Mouse (Mus musculus): ENCODE results near the gene Trpm3.
"Not testable (repeated sequence)": the region's sequence is repeated elsewhere in the genome, so short reads cannot be mapped to it uniquely, and the experiment has no call there.

- not testable (repeated sequence) for TF ChIP-seq TAL1 (conservative IDR thresholded peaks at IDR 0.05; ENCODE audit: low read depth, low read length); CTCF (IDR thresholded peaks at IDR 0.05; ENCODE audit: low read depth, low read length); GATA1 (IDR thresholded peaks at IDR 0.05; ENCODE audit: borderline replicate concordance, low read length); POLR2AphosphoS5 (IDR thresholded peaks at IDR 0.05; ENCODE audit: insufficient replicate concordance, low read depth, low read length); GATA2 (IDR thresholded peaks at IDR 0.05; ENCODE audit: borderline replicate concordance, low read depth, low read length)
Observed at GRCm38 (mm10) chr19:22851423-22851822, 712.6 kb downstream of the Trpm3 start.
